Mouse (Mus musculus) forebrain, embryonic 15.5 days (tissue): Measurements from ENCODE around the gene Sh3gl3. TPM values are rescaled to one million over a fixed set of nuclear protein-coding genes. Genes with fewer than 3 reads are reported as not detected.
A peak's percentile ranks its signal among the peaks of the same experiment; 100 is the strongest.
"Not testable (repeated sequence)": the region's sequence is repeated elsewhere in the genome, so short reads cannot be mapped to it uniquely, and the experiment has no call there.

Experiments used
- ATAC-seq: fragments of 200-750 bp; cut with Nextera tagmentation; replicated peaks from 2 replicates; pipeline ENCODE4 v1.8.0; 2017; ENCODE audit warnings: mild to moderate bottlenecking, moderate TSS enrichment, moderate library complexity
- H3K27ac ChIP-seq: fragments of 300-500 bp; sonication (generic); replicated peaks from 2 replicates; pipeline ENCODE4 v1.5.1; 2015; ENCODE audit warnings: mild to moderate bottlenecking, inconsistent platforms
- H3K27me3 ChIP-seq: fragments of 300-500 bp; sonication (generic); 2 replicates; pipeline ENCODE4 v1.6.1; 2015; ENCODE audit warnings: inconsistent platforms
- H3K36me3 ChIP-seq: fragments of 300-500 bp; sonication (generic); 2 replicates; pipeline ENCODE4 v1.6.1; 2015; ENCODE audit warnings: mild to moderate bottlenecking, inconsistent platforms
- H3K4me1 ChIP-seq: fragments of 300-500 bp; sonication (generic); 2 replicates; pipeline ENCODE4 v1.6.1; 2015; ENCODE audit warnings: inconsistent platforms
- H3K4me2 ChIP-seq: fragments of 300-500 bp; sonication (generic); replicated peaks from 2 replicates; pipeline ENCODE4 v1.6.1; 2015; ENCODE audit warnings: mild to moderate bottlenecking, inconsistent platforms
- H3K4me3 ChIP-seq: fragments of 300-500 bp; sonication (generic); 2 replicates; pipeline ENCODE4 v1.5.1; 2015; ENCODE audit warnings: mild to moderate bottlenecking, inconsistent platforms
- H3K9ac ChIP-seq: fragments of 300-500 bp; sonication (generic); replicated peaks from 2 replicates; pipeline ENCODE4 v1.6.1; 2015; ENCODE audit warnings: mild to moderate bottlenecking, inconsistent platforms
- H3K9me3 ChIP-seq: fragments of 300-500 bp; sonication (generic); 2 replicates; pipeline ENCODE4 v1.6.1; 2016; ENCODE audit warnings: inconsistent platforms
- WGBS: fragments of 180-500 bp; shearing (Covaris S2); methylation state at CpG from one replicate; pipeline ENCODE4 v1.1.7; 2015; ENCODE audit warnings: mixed read lengths; 5-methylcytosine and 5-hydroxymethylcytosine counted together
- polyA plus RNA-seq: library from polyadenylated mRNA; unstranded; fragments of >200 nt; fragmentation: Nextera tagmentation; extraction: Ambion mirVana; gene quantifications from 2 replicates; pipeline ENCODE4 v1.2.1, GENCODE M21; 2015

Gene Sh3gl3
- polyA plus RNA-seq, 1 experiment from 2014 or later: 55.5 TPM

DNA sequence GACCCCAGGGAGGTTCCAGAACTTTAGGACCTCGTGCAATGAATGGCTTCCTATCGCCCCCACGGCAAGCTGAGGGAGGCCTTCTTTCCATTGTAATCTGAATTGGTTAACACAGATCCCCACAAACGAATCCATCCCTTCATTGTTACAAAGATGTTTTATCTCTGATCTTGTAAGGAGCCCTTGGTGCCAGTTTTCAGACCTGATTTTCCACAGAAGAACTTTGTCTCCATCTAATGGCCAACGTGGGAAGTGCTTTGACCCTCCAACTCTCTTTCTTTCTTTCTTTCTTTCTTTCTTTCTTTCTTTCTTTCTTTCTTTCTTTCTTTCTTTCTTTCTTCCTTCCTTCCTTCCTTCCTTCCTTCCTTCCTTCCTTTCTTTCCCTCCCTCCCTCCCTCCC lies 99.2 kb downstream of the Sh3gl3 start:
- WGBS: 21% methylated on average over 5 of the region's 5 CpGs
- H3K4me2 ChIP-seq, H3K4me3 ChIP-seq, ATAC-seq, H3K27ac ChIP-seq, H3K4me1 ChIP-seq, H3K9ac ChIP-seq, H3K9me3 ChIP-seq, H3K36me3 ChIP-seq, H3K27me3 ChIP-seq: not testable (repeated sequence)

DNA sequence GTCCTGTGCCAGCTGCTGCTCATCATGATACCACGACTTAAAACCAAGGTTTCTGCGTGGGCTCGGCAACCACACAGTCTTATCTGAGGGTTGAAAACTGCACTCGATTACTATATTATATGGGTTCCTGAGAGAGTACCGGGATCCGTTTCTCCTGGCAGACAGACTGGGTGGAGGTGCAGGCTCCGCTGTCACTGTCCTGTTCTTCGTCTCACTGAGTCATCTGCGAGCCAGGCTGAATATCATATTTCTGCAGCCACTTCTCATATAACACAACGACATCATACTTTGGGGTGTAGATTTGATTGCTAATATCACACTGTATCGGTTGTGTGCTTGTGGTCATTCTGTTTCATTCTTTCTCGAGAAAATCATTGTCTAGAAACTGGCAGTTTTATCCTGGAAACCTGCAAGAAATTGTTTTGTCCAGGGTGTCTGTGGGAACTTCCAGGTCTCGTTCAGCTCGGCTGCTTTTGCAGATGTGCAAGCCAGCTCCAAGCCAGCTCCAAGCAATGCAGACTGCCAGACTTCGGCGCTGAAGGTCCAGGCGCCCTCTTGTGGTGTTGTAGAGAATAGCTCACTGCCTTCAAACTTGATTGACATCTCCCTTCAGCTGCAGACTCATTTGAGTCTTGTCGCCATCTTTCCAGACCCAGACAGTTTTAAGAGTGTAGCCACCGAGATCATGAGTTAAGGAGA lies 100.5 kb downstream of the Sh3gl3 start:
- H3K27ac ChIP-seq: no peak overlapping the region
- H3K4me2 ChIP-seq: no peak overlapping the region
- H3K9me3 ChIP-seq: no peaks in the 10 kb centered on the region
- H3K4me3 ChIP-seq: no peak overlapping the region
- H3K36me3 ChIP-seq: no peaks in the 10 kb centered on the region
- H3K4me1 ChIP-seq: no peaks in the 10 kb centered on the region
- H3K9ac ChIP-seq: no peak overlapping the region
- ATAC-seq: peak; percentile 54; the same call in 1 of the 2 replicates
- 57% methylated on average over 19 of the region's 19 CpGs for WGBS
- H3K27me3 ChIP-seq: no peaks in the 10 kb centered on the region

DNA sequence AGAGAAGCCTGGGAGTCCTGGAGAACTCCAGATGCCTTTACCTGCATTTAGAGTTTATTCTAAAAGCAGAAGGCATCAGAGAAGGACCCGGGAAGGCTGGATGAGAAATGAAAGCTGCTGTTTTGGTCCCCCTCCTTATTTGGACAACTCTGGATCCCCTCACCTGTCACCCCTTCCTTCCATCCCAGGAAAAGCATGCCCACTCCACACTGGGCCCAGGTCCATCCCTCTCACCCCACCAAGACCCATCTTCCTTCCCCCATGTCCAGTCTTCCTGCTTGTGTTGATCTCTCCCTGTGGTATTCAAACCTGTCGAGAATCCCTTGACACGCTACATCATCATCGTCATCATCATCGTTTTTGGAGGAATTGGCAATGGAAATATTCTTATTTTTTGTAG lies 101.3 kb downstream of the Sh3gl3 start:
- H3K4me2 ChIP-seq: no peak overlapping the region
- no peak overlapping the region for H3K4me3 ChIP-seq
- ATAC-seq: no peak
- H3K27me3 ChIP-seq: no peaks in the 10 kb centered on the region
- H3K27ac ChIP-seq: no peak overlapping the region
- H3K9ac ChIP-seq: no peak overlapping the region
- H3K4me1 ChIP-seq: no peaks in the 10 kb centered on the region
- H3K9me3 ChIP-seq: no peaks in the 10 kb centered on the region
- H3K36me3 ChIP-seq: no peaks in the 10 kb centered on the region
- 94% methylated on average over 5 of the region's 5 CpGs for WGBS

DNA sequence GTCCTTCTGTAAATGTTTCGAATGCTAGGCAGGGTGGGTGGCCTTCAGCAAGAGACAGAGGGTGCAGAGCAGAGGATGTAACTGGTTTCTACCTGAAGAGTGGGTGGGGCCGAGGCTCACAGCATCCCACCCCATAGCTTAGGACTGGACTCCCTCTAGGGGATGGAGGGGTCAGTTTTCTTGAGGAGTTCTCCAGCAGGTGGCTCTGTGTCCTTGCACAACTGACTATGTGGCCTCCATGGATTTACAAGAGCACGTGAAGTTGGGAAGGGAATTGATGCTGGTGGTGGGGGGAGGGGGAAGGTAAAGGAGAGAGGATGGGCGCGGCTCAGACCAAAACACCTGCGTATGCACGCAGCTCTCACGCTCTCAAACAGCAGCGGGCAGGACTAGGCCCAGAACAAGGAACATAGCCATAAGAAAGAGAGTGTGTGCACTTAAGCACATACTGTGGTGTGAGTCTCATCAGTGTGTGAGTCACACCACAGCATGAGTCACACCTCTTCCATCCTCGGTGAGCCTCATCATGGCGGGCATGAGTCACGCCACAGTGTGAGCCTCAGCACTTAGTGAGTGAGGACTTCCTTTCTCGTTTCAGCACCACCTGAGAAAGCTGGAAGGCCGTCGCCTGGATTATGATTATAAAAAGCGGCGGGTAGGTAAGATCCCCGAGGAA lies 102.0 kb downstream of the Sh3gl3 start:
- Histone ChIP-seq H3K9me3 (no peaks in the 10 kb centered on the region), H3K4me3 (no peak overlapping the region), H3K27me3 (no peaks in the 10 kb centered on the region), H3K4me1 (no peaks in the 10 kb centered on the region), H3K9ac (no peak overlapping the region), H3K4me2 (no peak overlapping the region), H3K36me3 (no peaks in the 10 kb centered on the region), H3K27ac (no peak overlapping the region)
- WGBS: 75% methylated on average over 18 of the region's 18 CpGs
- no peak for ATAC-seq

DNA sequence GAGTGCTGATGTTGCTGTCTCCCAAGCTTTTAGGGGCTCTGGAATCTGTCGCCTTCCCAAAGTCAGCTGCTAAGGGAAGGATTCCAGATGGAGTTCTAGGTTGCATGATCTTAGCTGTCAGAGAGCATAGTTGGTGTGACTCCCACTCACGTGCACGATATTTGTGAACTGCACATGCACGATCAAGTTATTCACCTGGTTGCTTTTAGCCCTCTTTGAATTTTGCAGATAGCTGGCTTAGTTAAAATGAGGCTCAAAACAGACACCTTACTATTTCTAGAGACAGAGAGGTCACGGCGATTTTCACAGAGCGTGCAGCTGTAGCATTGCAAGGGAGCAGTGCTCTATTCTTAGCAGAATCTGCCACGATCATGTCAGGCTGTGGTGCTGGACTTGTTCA lies 108.4 kb downstream of the Sh3gl3 start:
- Histone ChIP-seq H3K9ac (no peak overlapping the region), H3K9me3 (no peaks in the 10 kb centered on the region), H3K27ac (no peak overlapping the region), H3K36me3 (no peaks in the 10 kb centered on the region), H3K4me3 (no peak overlapping the region), H3K4me1 (no peaks in the 10 kb centered on the region), H3K4me2 (no peak overlapping the region), H3K27me3 (no peaks in the 10 kb centered on the region)
- no peak for ATAC-seq
- 91% methylated on average over 8 of the region's 8 CpGs for WGBS

DNA sequence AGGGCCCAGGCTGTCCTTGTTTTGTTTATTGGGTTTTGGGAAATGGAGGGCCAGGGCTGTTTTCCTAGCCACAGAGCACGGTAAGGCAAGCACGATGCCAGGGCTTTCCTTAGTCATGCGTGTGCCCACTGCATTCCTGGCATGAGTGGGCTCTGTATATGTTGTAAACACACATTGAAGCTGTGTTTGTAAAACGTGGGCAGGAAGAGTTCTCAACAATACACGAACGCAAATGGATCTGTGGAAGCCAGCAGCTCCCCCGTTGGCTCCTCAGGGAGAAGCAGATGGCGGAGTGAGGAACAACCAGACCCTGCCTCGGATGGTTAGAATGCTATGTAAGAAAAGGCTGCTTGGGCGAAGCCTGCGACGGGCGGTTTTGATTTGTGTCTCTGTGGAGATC lies 108.8 kb downstream of the Sh3gl3 start:
- WGBS: 63% methylated on average over 13 of the region's 13 CpGs
- Histone ChIP-seq H3K27me3 (no peaks in the 10 kb centered on the region), H3K4me3 (no peak overlapping the region), H3K4me1 (no peaks in the 10 kb centered on the region), H3K36me3 (no peaks in the 10 kb centered on the region), H3K4me2 (no peak overlapping the region), H3K27ac (no peak overlapping the region), H3K9me3 (no peaks in the 10 kb centered on the region), H3K9ac (no peak overlapping the region)
- no peak for ATAC-seq

DNA sequence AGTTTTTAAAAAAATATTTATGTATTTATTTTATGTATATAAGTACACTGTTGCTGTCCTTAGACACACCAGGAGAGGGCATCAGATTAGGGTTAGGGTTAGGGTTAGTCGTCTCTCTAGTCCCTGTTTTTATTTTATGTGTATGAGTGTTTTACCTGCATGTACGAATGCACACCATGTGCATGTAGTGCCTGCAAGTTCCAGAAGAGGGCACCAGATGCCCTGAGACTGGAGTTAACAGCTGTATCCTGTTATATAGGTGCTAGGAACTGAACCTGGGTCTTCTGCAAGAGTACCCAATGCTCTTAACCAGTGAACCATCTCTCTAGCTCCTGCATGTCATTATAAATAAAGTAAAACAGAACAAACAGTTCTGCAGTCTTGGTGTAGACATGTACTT lies 113.6 kb downstream of the Sh3gl3 start:
- WGBS: 88% methylated on average over 2 of the region's 2 CpGs
- no peak overlapping the region for H3K27ac ChIP-seq
- H3K9me3 ChIP-seq: no peaks in the 10 kb centered on the region
- no peak for ATAC-seq
- H3K4me1 ChIP-seq: no peaks in the 10 kb centered on the region
- no peaks in the 10 kb centered on the region for H3K27me3 ChIP-seq
- H3K4me3 ChIP-seq: no peak overlapping the region
- H3K36me3 ChIP-seq: no peaks in the 10 kb centered on the region
- no peak overlapping the region for H3K4me2 ChIP-seq
- H3K9ac ChIP-seq: no peak overlapping the region

DNA sequence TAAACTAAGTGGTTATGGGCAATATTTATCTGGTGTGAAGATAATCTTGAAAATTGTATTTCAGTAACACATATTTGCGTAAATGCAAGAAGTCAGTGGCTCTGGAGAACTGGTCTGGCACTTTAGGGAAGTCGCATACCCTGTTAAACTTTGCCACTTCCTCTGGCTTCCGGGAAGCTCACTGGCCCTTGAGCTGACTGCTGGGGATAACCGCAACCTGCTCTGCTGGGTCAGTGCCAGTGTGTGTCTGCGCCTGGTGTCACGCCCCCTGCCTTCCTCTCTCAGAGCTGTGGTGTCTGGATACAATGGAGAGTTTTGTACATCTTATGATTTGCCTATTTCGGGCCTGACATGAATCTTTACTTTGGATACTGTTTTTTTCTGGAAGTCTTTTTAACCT lies 119.8 kb downstream of the Sh3gl3 start:
- Histone ChIP-seq H3K4me2 (no peak overlapping the region), H3K9ac (no peak overlapping the region), H3K27ac (no peak overlapping the region), H3K4me1 (peaks cover 22% of the 10 kb centered on the region), H3K9me3 (no peaks in the 10 kb centered on the region), H3K36me3 (no peaks in the 10 kb centered on the region), H3K4me3 (no peak overlapping the region), H3K27me3 (no peaks in the 10 kb centered on the region)
- 69% methylated on average over 7 of the region's 7 CpGs for WGBS
- ATAC-seq: no peak

DNA sequence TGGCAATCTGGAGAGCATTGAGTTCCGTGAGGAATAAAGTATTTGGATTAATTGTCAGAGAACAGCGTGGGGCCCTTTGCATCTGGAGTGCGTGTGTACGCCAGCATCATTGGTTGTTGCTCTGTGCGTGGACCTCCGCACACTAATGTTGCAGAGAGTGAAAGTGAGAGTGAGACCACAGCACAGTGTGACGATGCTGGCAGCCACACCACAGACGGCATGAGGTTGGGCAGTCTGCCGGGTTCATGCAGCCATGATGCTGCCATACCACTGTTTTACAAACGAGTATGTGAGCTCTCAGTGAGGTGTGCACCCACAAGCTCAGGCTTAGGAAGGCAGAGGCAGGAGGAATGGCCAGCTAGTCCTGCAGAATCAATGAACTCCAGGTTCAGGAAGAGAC lies 120.4 kb downstream of the Sh3gl3 start:
- WGBS: 53% methylated on average over 10 of the region's 10 CpGs
- ATAC-seq: no peak
- Histone ChIP-seq H3K36me3 (no peaks in the 10 kb centered on the region), H3K4me2 (no peak overlapping the region), H3K9ac (no peak overlapping the region), H3K27ac (no peak overlapping the region), H3K4me3 (no peak overlapping the region), H3K4me1 (peaks cover 22% of the 10 kb centered on the region), H3K27me3 (no peaks in the 10 kb centered on the region), H3K9me3 (no peaks in the 10 kb centered on the region)

DNA sequence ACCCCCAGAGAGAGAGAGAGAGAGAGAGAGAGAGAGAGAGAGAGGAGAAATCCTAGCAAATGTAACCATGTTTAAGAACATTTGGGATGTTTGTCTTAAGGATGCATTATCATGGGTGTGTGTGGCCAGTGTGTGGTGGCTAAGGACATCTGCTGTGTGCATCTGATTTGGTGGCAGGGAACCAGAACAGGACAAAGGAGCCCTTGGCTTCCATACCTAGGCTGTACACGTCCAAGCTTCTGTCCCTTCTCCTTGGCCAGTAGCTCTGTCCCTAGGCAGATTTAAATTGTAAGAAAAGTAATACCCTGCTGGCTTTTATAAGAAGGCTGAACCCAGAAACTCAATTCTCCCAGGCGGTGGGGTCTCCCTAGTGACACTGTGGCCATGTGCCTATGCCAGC lies 121.0 kb downstream of the Sh3gl3 start:
- ATAC-seq: 0 out of 2 replicates have a peak, but pooled peaks have one; percentile 55
- H3K36me3 ChIP-seq: no peaks in the 10 kb centered on the region
- H3K27me3 ChIP-seq: no peaks in the 10 kb centered on the region
- no peak overlapping the region for H3K27ac ChIP-seq
- H3K4me1 ChIP-seq: peaks cover 22% of the 10 kb centered on the region
- no peak overlapping the region for H3K4me2 ChIP-seq
- no peaks in the 10 kb centered on the region for H3K9me3 ChIP-seq
- WGBS: 51% methylated on average over 2 of the region's 2 CpGs
- no peak overlapping the region for H3K4me3 ChIP-seq
- H3K9ac ChIP-seq: no peak overlapping the region

DNA sequence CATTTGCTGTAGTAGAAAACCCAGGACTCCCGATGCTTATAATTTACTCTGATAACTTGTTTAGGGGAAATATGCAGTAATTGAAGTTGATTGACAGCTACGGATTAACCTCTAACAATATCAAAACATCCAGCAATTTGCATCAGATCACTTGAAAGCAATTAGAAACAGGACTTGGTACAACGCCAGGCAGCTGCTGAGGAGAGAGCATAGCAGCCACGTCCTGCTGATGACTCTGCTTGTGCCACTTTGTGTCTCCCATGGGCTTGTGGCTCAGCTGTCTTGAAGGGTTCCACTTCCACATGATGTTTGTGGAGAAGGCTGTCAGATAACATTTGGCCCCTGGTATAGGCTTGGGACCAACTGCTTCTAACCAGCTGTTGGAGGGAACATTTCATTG lies 134.8 kb downstream of the Sh3gl3 start:
- no peaks in the 10 kb centered on the region for H3K4me1 ChIP-seq
- no peaks in the 10 kb centered on the region for H3K36me3 ChIP-seq
- H3K4me2 ChIP-seq: no peak overlapping the region
- ATAC-seq: peak; percentile 41; the same call in 1 of the 2 replicates
- 22% methylated on average over 4 of the region's 4 CpGs for WGBS
- H3K4me3 ChIP-seq: no peak overlapping the region
- no peaks in the 10 kb centered on the region for H3K9me3 ChIP-seq
- no peak overlapping the region for H3K27ac ChIP-seq
- no peak overlapping the region for H3K9ac ChIP-seq
- no peaks in the 10 kb centered on the region for H3K27me3 ChIP-seq

DNA sequence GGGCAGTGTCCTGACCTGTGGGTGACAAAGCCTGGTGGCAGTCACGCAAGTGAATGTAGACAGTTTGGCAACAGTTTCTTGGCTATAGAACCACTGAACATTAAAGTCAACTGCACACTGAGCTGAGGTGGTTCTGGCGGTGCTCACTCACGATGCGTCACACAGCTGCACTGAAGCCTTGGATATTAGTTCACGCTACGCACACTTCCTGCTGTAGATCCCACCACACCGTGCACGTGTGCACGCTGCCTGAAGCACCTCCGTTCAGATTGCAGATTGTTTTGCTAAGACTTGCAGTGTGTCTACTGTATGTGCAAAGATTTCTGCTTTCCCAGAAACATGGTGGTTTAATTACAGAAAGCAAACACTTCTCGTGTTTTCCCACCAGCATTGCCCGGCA lies 144.9 kb downstream of the Sh3gl3 start:
- no peaks in the 10 kb centered on the region for H3K27me3 ChIP-seq
- no peak for ATAC-seq
- WGBS: 88% methylated on average over 12 of the region's 12 CpGs
- H3K27ac ChIP-seq: no peak overlapping the region
- H3K9me3 ChIP-seq: no peaks in the 10 kb centered on the region
- no peak overlapping the region for H3K4me3 ChIP-seq
- H3K4me1 ChIP-seq: no peaks in the 10 kb centered on the region
- no peak overlapping the region for H3K4me2 ChIP-seq
- H3K36me3 ChIP-seq: no peaks in the 10 kb centered on the region
- H3K9ac ChIP-seq: no peak overlapping the region

DNA sequence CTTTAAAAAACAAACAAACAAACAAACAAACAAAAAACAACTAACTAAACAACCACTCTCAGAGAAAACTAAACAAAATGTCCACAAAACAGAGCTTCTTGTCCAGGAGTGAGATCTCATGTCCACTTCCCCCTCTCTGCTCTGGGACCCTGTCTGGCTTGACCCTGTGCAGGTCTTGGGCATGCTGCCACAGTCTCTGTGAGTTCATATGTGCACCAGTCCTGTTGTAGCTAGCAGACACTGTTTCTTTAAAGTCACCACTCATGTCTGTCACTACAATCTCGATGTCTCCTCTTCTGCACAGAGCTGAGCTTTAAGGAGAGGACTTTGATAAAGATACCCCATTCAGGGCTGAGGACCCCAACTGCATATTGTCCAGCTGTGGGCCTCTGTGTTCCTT lies 153.0 kb downstream of the Sh3gl3 start:
- Histone ChIP-seq H3K27me3 (no peaks in the 10 kb centered on the region), H3K4me3 (no peak overlapping the region), H3K9ac (no peak overlapping the region), H3K4me2 (no peak overlapping the region), H3K9me3 (no peaks in the 10 kb centered on the region), H3K36me3 (no peaks in the 10 kb centered on the region), H3K27ac (no peak overlapping the region), H3K4me1 (no peaks in the 10 kb centered on the region)
- WGBS: 67% methylated on average over 1 of the region's 1 CpGs
- no peak for ATAC-seq
